Mouse (Mus musculus) c-Kit-negative CD71-positive TER-119-positive erythroid progenitor cells, embryonic 14.5 days (primary cell): ENCODE results near the gene 3425401B19Rik.

ENCODE experiments used
- DNase-seq: peaks from one replicate; pipeline ENCODE4 v3.0.0-alpha.2; 2013; ENCODE audit warnings: low read depth, low spot score

3425401B19Rik gene

GRCm38 (mm10) chr14:32663099-32663498 lies 22.0 kb downstream of the 3425401B19Rik start:
- no peak for DNase-seq

GRCm38 (mm10) chr14:32659781-32660180 lies 25.3 kb downstream of the 3425401B19Rik start:
- DNase-seq = no peak

DNA sequence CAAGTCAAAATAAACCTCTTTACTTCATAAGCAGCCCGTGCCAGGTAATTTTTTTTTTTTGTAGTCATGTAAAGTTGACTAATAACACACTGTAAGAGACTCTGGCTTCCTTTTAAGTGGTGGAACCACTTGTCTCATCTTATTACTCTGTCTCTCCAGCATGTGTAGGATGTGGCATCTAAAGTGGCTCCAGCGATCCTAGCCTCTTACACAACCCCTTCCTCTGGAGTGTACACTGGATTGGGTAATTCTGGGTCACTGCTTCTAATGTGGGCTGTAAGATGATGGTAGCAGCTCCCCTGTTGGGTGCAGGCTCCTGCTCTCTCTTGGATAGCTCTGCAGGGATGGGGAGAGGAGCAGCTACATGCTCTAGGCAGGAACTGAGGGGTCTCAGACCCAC lies 46.6 kb downstream of the 3425401B19Rik start:
- no peak for DNase-seq

DNA sequence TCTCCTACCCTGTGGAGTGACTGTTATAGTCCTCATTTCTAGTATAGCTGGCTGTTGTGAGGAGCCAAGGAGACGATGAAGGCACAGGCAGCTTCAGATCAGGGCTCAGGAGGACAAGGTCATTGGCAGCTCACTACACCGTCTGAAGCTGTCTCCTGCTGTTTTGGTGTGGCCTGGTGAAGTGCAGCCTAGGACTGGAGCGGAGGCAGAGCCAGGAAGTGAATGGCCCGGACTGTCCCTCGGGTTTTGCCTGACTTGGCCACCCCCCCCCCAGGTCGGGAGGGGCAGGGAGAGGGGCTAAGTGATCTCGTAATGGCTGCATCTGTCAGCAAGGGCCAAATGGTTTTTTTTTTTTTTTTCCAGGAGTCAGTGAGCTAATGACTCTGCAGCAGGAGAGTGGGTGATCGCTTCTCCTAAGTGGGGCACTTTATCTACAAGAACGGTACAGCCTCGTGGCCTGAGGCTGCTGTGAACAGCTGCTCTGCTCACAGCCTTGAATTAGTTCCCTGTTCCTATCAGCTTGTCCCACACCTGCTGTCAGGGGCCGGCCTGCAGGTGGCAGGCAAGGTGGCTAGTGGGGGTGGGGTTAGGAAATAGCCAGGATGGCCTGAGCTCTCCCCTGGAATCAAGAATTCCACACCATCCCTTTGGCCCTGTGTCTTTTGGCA lies 50.9 kb downstream of the 3425401B19Rik start:
- no peak for DNase-seq

DNA sequence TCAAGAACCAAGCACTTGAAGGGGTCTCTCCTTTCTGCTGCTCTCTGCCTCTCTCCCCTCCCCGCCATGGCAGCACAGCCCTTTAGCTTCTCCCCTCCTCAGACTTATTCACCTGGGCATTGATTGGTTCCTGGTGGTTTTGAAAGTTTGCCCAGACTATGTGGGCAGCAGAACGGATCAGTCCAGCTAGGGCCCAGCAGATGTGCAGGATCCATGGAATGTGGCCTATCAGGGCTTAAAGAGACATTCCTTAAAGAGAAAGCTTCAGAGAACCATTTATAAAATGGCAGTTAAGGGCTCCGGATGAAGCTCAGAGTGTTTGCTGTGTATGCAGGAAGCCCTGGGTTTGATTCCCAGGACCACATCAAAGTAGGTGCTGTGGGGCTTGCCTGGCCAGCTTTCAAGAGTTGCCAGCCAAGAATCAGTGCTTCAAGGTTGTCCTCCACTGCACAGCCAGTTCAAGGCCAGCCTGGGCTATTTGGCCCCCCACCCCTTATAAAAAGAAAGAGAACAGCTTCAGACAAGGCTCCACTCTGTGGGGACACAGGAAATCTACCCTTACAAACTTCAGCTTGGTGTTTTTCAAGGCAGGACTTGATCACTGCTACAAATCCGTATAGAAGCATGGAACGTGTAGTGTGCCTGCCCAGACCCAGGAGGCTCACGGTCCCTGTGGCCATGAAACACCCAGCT lies 52.0 kb downstream of the 3425401B19Rik start:
- no peak for DNase-seq

GRCm38 (mm10) chr14:32628584-32628983 lies 56.5 kb downstream of the 3425401B19Rik start:
- DNase-seq = no peak

- no peak for DNase-seq
These were observed 57.8 kb downstream of the 3425401B19Rik start for GRCm38 (mm10) chr14:32627271-32627670.

DNA sequence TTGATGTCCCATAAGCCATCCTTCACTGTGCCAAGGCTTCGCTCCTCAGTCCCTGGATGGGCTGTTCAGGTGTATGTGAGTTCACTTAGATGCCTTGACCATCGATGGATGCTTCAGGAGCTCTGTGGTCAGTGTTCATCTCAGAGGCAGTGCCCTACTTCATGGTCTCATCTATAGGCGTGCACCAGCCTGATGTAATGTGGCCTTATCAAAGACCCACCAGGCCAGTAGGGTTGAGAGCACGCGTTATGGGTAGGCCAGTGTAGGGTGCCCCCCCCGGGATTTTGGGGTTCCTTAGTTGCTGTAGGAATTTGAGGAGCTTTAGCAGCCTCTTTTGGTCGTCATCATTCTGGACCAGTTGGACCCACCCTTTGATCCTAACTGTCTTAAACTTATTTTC lies 60.3 kb downstream of the 3425401B19Rik start:
- DNase-seq = no peak

GRCm38 (mm10) chr14:32624245-32624644 lies 60.8 kb downstream of the 3425401B19Rik start:
- DNase-seq = no peak

DNA sequence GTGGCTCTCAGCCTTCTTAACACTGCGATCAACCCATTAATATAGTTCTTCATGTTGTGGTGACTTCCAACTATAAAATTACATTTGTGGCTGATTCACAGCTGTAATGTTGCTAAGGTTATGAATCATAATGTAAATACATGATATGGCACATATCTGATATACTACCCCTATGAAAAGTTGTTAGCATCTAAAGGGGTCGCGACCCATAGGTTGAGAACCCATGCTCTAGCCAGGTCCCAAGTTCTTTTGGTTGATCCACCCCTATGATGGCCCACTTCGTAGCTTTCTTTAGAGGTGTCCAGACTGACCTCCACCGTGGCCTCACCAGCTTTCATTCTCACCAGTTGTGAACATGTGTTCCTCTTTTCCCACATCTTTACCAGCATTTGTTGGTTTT lies 67.8 kb downstream of the 3425401B19Rik start:
- DNase-seq = no peak

DNA sequence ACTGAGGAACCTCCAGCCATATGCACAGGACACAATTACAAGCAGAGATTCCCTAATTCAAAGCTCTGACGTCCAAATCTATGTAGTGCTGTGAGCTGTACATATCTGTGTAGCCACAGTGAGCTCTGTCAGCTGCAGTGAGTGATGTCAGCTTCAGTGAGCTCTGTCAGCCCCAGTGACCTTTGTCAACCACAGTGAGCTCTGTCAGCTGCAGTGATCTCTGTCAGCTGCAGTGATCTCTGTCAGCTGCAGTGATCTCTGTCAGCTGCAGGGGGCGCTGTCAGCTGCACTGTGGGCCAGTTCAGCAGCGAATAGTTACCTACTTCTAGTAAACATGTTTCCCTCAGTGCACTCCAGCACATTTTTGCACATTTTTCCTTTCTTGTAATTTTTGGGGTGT lies 75.7 kb downstream of the 3425401B19Rik start:
- no peak for DNase-seq
